Mouse (Mus musculus): ENCODE data around the gene Foxc2. TPM values are rescaled to one million over a fixed set of nuclear protein-coding genes. Genes with fewer than 3 reads are reported as not detected.
A peak's percentile ranks its signal among the peaks of the same experiment; 100 is the strongest.

Foxc2 gene
- polyA plus RNA-seq, 1 experiment from 2014 or later, result 0.12 TPM

- Histone ChIP-seq H3K9me3 (replicated peaks; ENCODE audit: control insufficient read depth, low read length) (no peaks in the 10 kb centered on the region), H3K27ac (ENCODE audit: low read length) (peak within 1 kb of the TSS; percentile 99), H3K4me1 (ENCODE audit: control insufficient read depth, insufficient read depth, low read length) (no peaks in the 10 kb centered on the region), H3K4me2 (ENCODE audit: low read depth, low read length) (peak within 1 kb of the TSS; percentile 67), H3K27me3 (ENCODE audit: control insufficient read depth, insufficient read depth, low read length) (peaks cover 82% of the 10 kb centered on the region), H3K36me3 (ENCODE audit: control insufficient read depth, insufficient read depth, low read length) (no peaks in the 10 kb centered on the region; the same call in 1 of the 2 replicates), H3K4me3 (replicated peaks; ENCODE audit: low read length) (peak within 1 kb of the TSS; percentile 70), H3K9ac (ENCODE audit: low read length) (peak within 1 kb of the TSS; percentile 88)
- ATAC-seq (ENCODE audit: insufficient read depth, low FRiP score), result no peak; the same call in 1 of the 2 replicates
- WGBS, result under 1% methylated on average over 68 of the region's 83 CpGs
Observed at GRCm38 (mm10) chr8:121084210-121084951, 31.6 kb upstream of the Foxc2 start, which contains the start of gene Foxf1. Foxf1 (plus strand) TSS chr8:121084386.

GRCm38 (mm10) chr8:121085011-121085410, 31.0 kb upstream of the Foxc2 start:
- Histone ChIP-seq H3K9me3 (replicated peaks; ENCODE audit: control insufficient read depth, low read length) (no peaks in the 10 kb centered on the region), H3K4me2 (ENCODE audit: low read depth, low read length) (peak overlapping the region; percentile 67), H3K27me3 (ENCODE audit: control insufficient read depth, insufficient read depth, low read length) (peaks cover 85% of the 10 kb centered on the region), H3K27ac (ENCODE audit: low read length) (peak overlapping the region; percentile 99), H3K9ac (ENCODE audit: low read length) (peak overlapping the region; percentile 88), H3K4me3 (replicated peaks; ENCODE audit: low read length) (peak overlapping the region; percentile 70), H3K4me1 (ENCODE audit: control insufficient read depth, insufficient read depth, low read length) (no peaks in the 10 kb centered on the region), H3K36me3 (ENCODE audit: control insufficient read depth, insufficient read depth, low read length) (no peaks in the 10 kb centered on the region; the same call in 1 of the 2 replicates)
- no peak for ATAC-seq (ENCODE audit: insufficient read depth, low FRiP score)
- WGBS, result 3% methylated on average over 30 of the region's 30 CpGs

- peaks cover under 1% of the 10 kb centered on the region; the same call in 1 of the 2 replicates for H3K4me1 ChIP-seq (ENCODE audit: control insufficient read depth, insufficient read depth, low read length)
- H3K4me3 ChIP-seq (replicated peaks; ENCODE audit: low read length), result peak overlapping the region; percentile 70
- 46% methylated on average over 3 of the region's 3 CpGs for WGBS
- peak overlapping the region; percentile 67 for H3K4me2 ChIP-seq (ENCODE audit: low read depth, low read length)
- H3K36me3 ChIP-seq (ENCODE audit: control insufficient read depth, insufficient read depth, low read length), result no peaks in the 10 kb centered on the region; the same call in 1 of the 2 replicates
- peaks cover 85% of the 10 kb centered on the region for H3K27me3 ChIP-seq (ENCODE audit: control insufficient read depth, insufficient read depth, low read length)
- peak overlapping the region; percentile 88 for H3K9ac ChIP-seq (ENCODE audit: low read length)
- H3K27ac ChIP-seq (ENCODE audit: low read length), result peak overlapping the region; percentile 99
- no peaks in the 10 kb centered on the region for H3K9me3 ChIP-seq (replicated peaks; ENCODE audit: control insufficient read depth, low read length)
- no peak for ATAC-seq (ENCODE audit: insufficient read depth, low FRiP score)
Observed at GRCm38 (mm10) chr8:121085561-121085960, 30.4 kb upstream of the Foxc2 start.

GRCm38 (mm10) chr8:121086004-121086900, 29.7 kb upstream of the Foxc2 start:
- Histone ChIP-seq H3K27ac (ENCODE audit: low read length) (peak overlapping the region; percentile 99), H3K9ac (ENCODE audit: low read length) (peak overlapping the region; percentile 88), H3K27me3 (ENCODE audit: control insufficient read depth, insufficient read depth, low read length) (peaks cover 87% of the 10 kb centered on the region), H3K4me2 (ENCODE audit: low read depth, low read length) (peak overlapping the region; percentile 67), H3K36me3 (ENCODE audit: control insufficient read depth, insufficient read depth, low read length) (no peaks in the 10 kb centered on the region; the same call in 1 of the 2 replicates), H3K4me3 (replicated peaks; ENCODE audit: low read length) (peak overlapping the region; percentile 70), H3K4me1 (ENCODE audit: control insufficient read depth, insufficient read depth, low read length) (peaks cover 7% of the 10 kb centered on the region; the same call in 1 of the 2 replicates), H3K9me3 (replicated peaks; ENCODE audit: control insufficient read depth, low read length) (no peaks in the 10 kb centered on the region)
- 21% methylated on average over 19 of the region's 19 CpGs for WGBS
- no peak for ATAC-seq (ENCODE audit: insufficient read depth, low FRiP score)

- Histone ChIP-seq H3K9me3 (replicated peaks; ENCODE audit: control insufficient read depth, low read length) (no peaks in the 10 kb centered on the region), H3K27ac (ENCODE audit: low read length) (peak overlapping the region; percentile 77; the same call in 1 of the 2 replicates), H3K9ac (ENCODE audit: low read length) (peak overlapping the region; percentile 88), H3K4me2 (ENCODE audit: low read depth, low read length) (peak overlapping the region; percentile 67), H3K36me3 (ENCODE audit: control insufficient read depth, insufficient read depth, low read length) (no peaks in the 10 kb centered on the region; the same call in 1 of the 2 replicates), H3K4me3 (replicated peaks; ENCODE audit: low read length) (peak overlapping the region; percentile 70), H3K4me1 (ENCODE audit: control insufficient read depth, insufficient read depth, low read length) (peaks cover 8% of the 10 kb centered on the region; the same call in 1 of the 2 replicates), H3K27me3 (ENCODE audit: control insufficient read depth, insufficient read depth, low read length) (peaks cover 68% of the 10 kb centered on the region)
- ATAC-seq (ENCODE audit: insufficient read depth, low FRiP score), result no peak
- WGBS, result 16% methylated on average over 8 of the region's 8 CpGs
Observed at GRCm38 (mm10) chr8:121088281-121088680, 27.7 kb upstream of the Foxc2 start.

GRCm38 (mm10) chr8:121088871-121089630, 26.9 kb upstream of the Foxc2 start:
- Histone ChIP-seq H3K36me3 (ENCODE audit: control insufficient read depth, insufficient read depth, low read length) (no peaks in the 10 kb centered on the region; the same call in 1 of the 2 replicates), H3K9ac (ENCODE audit: low read length) (peak overlapping the region; percentile 88), H3K27ac (ENCODE audit: low read length) (peak overlapping the region; percentile 77), H3K4me1 (ENCODE audit: control insufficient read depth, insufficient read depth, low read length) (peaks cover 8% of the 10 kb centered on the region; the same call in 1 of the 2 replicates), H3K27me3 (ENCODE audit: control insufficient read depth, insufficient read depth, low read length) (peaks cover 60% of the 10 kb centered on the region), H3K4me3 (replicated peaks; ENCODE audit: low read length) (peak overlapping the region; percentile 70), H3K4me2 (ENCODE audit: low read depth, low read length) (peak overlapping the region; percentile 67), H3K9me3 (replicated peaks; ENCODE audit: control insufficient read depth, low read length) (no peaks in the 10 kb centered on the region)
- WGBS, result 7% methylated on average over 40 of the region's 40 CpGs
- no peak for ATAC-seq (ENCODE audit: insufficient read depth, low FRiP score)

GRCm38 (mm10) chr8:121089631-121090380, 26.2 kb upstream of the Foxc2 start:
- H3K4me3 ChIP-seq (replicated peaks; ENCODE audit: low read length), result peak overlapping the region; percentile 70
- H3K9me3 ChIP-seq (replicated peaks; ENCODE audit: control insufficient read depth, low read length), result no peaks in the 10 kb centered on the region
- ATAC-seq (ENCODE audit: insufficient read depth, low FRiP score), result no peak
- peak overlapping the region; percentile 67 for H3K4me2 ChIP-seq (ENCODE audit: low read depth, low read length)
- H3K27me3 ChIP-seq (ENCODE audit: control insufficient read depth, insufficient read depth, low read length), result peaks cover 53% of the 10 kb centered on the region
- H3K36me3 ChIP-seq (ENCODE audit: control insufficient read depth, insufficient read depth, low read length), result no peaks in the 10 kb centered on the region; the same call in 1 of the 2 replicates
- peak overlapping the region; percentile 77 for H3K27ac ChIP-seq (ENCODE audit: low read length)
- 10% methylated on average over 32 of the region's 32 CpGs for WGBS
- peak overlapping the region; percentile 88 for H3K9ac ChIP-seq (ENCODE audit: low read length)
- H3K4me1 ChIP-seq (ENCODE audit: control insufficient read depth, insufficient read depth, low read length), result peaks cover 8% of the 10 kb centered on the region; the same call in 1 of the 2 replicates

GRCm38 (mm10) chr8:121090716-121091115, 25.3 kb upstream of the Foxc2 start:
- Histone ChIP-seq H3K27me3 (ENCODE audit: control insufficient read depth, insufficient read depth, low read length) (peaks cover 44% of the 10 kb centered on the region), H3K9me3 (replicated peaks; ENCODE audit: control insufficient read depth, low read length) (no peaks in the 10 kb centered on the region), H3K4me3 (replicated peaks; ENCODE audit: low read length) (peak overlapping the region; percentile 70), H3K9ac (ENCODE audit: low read length) (peak overlapping the region; percentile 88), H3K27ac (ENCODE audit: low read length) (peak overlapping the region; percentile 77), H3K36me3 (ENCODE audit: control insufficient read depth, insufficient read depth, low read length) (no peaks in the 10 kb centered on the region; the same call in 1 of the 2 replicates), H3K4me1 (ENCODE audit: control insufficient read depth, insufficient read depth, low read length) (peaks cover 8% of the 10 kb centered on the region; the same call in 1 of the 2 replicates), H3K4me2 (ENCODE audit: low read depth, low read length) (peak overlapping the region; percentile 67)
- WGBS, result 0% methylated on average over 1 of the region's 1 CpGs
- peak; percentile 27 for ATAC-seq (ENCODE audit: insufficient read depth, low FRiP score)

All from stomach, embryonic 16.5 days (tissue).